Mouse (Mus musculus) left cerebral cortex, postnatal 14 days (tissue): ENCODE measurements around the gene Cmtm7. TPM values are rescaled to one million over a fixed set of nuclear protein-coding genes. Genes with fewer than 3 reads are reported as not detected.

ENCODE experiments used
- DNase-seq, 2 experiments: peaks; one replicate each; pipeline ENCODE4 v3.0.0; 2021 to 2022; ENCODE audit warnings: low spot score in 2 of 2, mixed read lengths in 1 of 2
- intact Hi-C: fragments of 180-260 bp; cut with DNase I; formaldehyde crosslinking; loops from one replicate; pipeline ENCODE4 v1.15.1; 2025
- total RNA-seq, 2 experiments: library from RNA; stranded (reverse); gene quantifications; 2 replicates each; pipeline ENCODE4 v1.2.3; 2021

Gene Cmtm7
- total RNA-seq, 2 experiments from 2014 or later, result 5.1 to 5.9 TPM

DNA sequence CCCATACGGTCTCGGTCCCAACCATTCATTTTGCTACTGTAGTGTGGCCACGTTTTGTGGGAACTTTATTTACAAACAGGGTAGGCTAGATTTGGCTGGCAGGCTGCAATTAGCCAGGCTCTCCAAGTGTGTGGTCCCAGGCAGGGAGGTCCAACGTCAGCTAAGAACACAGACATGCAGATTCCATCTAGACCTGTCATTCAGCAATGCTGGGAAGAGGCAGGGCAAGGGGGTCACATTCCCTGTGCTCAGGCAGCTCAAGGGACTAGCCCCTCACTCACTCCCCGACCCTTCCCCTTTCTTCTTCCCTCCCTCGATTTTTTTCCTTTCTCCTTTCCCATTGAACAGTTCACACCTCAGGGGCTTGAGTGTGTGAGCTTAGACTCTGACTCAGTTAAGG lies 17.2 kb upstream of the Cmtm7 start:
- no peak for DNase-seq
- intact Hi-C loops, result loop anchor here (5.0 to 10.0 kb wide), 2 partner anchors 158 to 466 kb away; no protein-coding TSS in a partner anchor

DNA sequence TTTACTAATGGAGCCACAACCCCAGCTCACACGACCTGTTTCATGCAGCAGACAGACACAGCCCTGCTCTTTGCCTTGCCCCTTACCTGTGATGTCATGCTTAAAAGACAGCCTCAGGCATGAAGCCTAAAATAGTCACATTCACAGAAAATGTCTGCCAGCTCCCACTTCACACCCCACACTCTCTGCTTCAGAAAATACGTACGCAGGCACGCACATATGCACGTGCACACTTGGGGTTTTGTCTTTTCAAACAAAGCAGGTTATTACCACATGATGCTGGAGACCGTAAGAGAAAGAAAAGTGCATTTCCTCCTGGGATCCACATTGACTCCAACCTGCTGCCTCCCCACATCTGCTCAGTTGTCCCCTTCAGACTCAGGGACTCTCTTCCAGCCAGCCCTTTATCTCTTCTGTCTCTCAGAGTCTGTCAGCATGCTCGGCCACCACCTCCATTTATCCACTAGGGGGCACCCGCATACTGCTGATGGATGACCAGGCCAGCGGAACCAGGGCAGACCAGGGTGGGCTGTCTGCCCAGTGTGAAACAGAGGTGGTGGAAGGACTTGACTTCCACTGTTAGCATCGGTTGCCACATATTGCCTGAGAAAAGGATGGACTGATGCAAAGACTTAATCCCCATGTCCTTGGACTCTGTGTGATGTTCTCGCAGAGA lies 15.8 kb upstream of the Cmtm7 start:
- intact Hi-C loops, result loop anchor here (5.0 to 10.0 kb wide), 2 partner anchors 160 to 467 kb away; no protein-coding TSS in a partner anchor
- peak; percentile 92 to 93 for DNase-seq

DNA sequence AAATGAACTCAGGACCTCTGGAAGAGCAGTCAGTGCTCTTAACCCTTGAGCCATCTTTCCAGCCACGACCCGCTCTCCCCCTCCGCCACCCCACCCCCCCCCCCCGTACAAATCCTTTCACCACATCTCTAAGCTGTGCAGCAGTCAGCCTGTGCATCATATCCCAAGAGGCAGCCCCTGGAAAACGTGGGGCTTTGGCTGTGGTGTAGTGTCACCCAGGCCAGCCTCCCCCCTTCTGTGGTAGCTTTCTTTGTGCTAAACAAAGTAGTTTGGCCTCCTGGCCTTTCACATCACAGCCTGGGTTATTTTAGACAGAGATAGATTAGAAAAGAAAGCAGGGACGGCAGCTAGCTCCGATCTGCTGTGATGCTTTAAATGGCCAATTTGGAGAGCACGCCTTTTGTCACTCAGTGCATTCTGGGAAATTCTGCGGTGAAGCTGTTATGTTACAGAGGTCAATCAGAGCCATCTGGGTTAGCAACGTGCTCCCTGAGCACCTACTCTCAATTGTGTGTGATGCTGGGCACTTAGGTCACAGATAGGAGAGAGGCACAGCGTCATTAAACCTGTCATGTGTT lies 14.9 kb upstream of the Cmtm7 start:
- no peak for DNase-seq
- intact Hi-C loops, result loop anchor here (5.0 to 10.0 kb wide), 2 partner anchors 161 to 468 kb away; no protein-coding TSS in a partner anchor

DNA sequence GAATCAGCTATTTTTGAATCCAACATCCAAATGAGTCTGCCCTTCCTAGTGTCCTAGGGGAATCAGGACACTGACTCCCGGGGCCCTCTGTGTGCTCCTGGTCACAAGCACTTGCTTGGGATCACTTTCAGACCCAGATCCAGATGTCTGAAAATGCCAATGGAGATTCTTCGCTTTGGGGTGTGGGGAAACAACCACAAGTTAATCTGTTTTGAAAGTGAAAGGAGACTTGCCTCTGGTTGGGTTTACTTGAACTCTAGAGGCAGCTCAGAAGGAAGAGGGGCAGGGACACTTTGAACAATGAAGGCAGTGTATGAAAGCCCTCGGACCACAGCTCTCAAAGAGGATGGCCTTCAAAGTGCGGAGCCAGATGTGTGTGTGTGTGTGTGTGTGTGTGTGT lies 12.8 kb upstream of the Cmtm7 start:
- DNase-seq, result no peak
- intact Hi-C loops, result loop anchor here (10.0 kb wide), 1 partner anchor 470 kb away; no protein-coding TSS in a partner anchor

DNA sequence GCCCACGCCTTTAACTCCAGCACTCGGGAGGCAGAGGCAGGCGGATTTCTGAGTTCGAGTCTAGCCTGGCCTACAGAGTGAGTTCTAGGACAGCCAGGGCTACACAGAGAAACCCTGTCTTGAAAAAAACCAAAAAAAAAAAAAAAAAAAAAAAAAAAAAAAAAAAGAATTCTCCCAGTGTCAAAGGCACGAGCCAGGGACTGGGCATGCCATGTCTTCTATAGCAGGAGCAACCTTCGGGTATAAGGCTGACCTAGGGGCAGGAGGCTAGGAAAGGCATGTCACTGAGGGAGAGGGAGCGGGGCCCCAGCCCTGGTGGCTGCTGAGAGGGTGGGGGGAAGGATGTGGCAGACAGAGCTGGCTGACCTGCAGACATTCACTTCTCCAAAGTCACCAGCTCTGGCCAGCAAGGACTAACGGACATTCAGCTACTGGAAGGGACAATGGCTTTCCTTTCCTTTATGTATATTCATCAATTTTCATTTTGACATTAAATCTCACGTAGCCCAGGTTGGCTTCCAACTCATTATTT lies 12.2 kb upstream of the Cmtm7 start:
- DNase-seq, result peak in 1 of 2 experiments; percentile 9
- intact Hi-C loops, result loop anchor here (10.0 kb wide), 1 partner anchor 471 kb away; no protein-coding TSS in a partner anchor

DNA sequence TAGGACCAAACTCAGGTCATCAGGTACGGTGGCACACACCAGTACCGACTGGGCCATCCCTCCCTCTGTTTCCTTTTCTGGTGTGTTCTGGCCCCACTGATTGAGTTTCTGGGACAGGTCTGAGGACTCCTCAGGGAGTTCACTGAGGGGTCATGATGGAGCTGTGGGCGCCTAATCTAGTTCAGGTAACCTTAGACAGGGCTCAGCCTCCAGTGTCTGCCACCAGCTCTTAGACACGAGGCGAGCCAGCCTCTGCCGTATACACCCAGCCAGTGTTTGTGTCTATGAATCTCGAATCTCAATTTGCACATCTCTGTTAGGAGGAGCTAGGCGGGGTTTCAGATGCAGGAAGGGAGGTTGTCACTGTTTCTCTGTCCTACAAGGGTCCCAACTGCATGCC lies 8.3 kb upstream of the Cmtm7 start:
- no peak for DNase-seq
- intact Hi-C loops, result loop anchor here (10.0 kb wide), 1 partner anchor 475 kb away; no protein-coding TSS in a partner anchor

DNA sequence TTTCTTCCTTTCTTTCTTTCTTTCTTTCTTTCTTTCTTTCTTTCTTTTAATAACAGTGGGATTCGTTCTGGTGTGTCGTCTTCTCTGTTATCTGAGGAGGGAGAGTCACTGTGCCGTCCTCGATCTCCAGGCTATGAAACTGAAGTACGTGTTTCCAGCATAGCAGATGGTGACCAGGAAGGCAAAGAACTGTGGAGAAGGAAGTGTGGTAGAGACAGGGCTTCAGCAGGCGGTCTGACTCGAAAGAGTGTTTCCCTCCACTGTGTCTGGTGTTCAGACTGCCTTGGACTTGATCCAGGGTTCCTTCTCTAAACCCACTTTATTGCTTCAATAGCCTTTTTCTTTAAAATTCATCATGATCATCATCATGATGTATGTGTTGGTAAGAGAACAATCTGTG lies 7.9 kb upstream of the Cmtm7 start:
- intact Hi-C loops, result no loop called here
- DNase-seq, result peak in 1 of 2 experiments; percentile 23

DNA sequence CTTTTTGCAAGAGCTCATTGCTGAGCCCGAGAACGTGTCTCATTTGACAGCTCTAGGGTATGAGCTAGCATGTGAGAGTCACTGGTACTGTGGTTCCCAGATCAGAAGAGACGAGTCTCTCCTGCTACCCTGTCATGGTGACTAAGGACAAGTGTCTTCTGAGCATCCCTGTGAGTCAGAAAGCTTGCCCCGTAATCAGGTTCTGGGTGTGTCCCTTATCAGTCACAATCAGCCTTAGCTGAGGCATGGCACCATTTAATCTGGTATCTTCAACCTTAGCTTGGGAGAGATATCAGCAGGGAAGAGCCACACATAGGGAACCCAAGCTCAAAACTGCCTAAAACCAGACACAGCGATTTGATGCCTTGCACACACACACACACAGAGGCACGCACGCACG lies 7.0 kb upstream of the Cmtm7 start:
- no peak for DNase-seq
- intact Hi-C loops, result no loop called here

DNA sequence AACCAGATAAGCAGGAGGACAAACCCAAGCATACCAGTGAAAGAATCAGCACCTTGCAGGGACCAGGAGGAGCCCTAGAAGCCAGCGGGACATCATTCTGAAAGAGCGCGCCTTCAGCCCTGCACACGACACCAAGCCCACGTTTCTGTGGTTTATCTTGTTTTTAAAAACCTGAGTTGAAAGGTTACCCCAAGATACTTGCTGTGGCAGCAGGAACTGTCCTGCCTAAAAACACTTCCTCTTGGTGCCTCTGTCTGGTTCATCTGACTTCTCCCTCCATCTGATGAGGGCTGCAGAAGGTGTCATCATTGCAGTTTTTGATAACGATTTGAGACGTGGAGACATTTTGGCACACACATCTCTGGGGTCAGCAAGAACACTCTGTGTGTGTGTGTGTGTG lies 6.1 kb upstream of the Cmtm7 start:
- intact Hi-C loops, result no loop called here

DNA sequence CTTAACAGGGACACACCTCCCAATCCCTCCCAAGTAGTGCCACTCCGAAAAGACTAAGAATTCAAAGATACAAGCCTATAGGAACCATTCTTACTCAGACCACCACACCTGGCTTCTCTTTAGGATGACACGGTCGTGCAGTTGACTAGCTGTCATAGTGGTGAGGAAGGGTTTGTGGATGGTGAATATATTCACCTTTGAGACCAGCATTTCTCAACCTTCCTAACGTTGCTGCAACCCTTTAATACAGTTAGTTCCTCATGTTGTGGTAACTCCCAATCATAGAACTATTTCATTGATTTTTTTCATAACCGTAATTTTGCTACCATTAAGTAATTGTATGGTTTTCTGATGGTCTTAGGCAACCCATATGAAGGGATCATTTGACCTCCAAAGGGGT lies 5.5 kb upstream of the Cmtm7 start:
- DNase-seq, result no peak
- intact Hi-C loops, result no loop called here

More for the DNA sequence above, 6.1 kb upstream of the Cmtm7 start:
- DNase-seq, result no peak

DNA sequence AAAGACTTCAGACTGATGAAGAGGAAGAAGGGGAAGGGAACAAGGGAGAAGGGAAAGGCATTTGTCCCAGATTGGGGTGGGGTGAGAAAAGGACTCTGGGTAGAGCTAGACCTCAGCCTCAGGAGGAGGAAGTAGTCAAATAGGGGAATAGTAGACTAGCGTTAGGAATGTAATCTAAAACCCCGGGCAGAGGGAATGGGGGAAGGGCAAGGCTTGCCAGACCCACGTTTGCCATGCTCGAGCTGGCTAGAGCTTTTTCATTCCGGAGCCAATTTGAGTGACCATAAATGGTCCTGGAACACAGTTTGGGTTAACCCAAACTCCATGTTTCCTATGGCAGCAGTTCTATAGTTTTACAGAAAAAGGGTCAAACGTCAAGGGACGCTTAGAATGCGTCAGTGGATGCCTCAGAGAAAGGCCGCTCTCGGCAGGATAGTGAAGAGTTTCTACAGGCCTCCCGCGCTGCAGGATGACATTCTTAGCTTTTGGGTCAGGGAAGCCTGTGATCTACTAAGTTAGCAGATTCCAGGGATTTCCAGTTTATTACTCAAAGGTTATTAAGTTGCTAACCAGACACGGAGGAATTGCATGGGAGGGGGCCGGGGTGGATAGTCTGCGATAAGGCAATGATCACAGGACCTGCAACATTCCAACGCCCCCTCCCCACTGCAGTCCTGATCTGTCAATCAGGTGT lies 3.9 kb upstream of the Cmtm7 start:
- DNase-seq, result no peak
- intact Hi-C loops, result no loop called here

DNA sequence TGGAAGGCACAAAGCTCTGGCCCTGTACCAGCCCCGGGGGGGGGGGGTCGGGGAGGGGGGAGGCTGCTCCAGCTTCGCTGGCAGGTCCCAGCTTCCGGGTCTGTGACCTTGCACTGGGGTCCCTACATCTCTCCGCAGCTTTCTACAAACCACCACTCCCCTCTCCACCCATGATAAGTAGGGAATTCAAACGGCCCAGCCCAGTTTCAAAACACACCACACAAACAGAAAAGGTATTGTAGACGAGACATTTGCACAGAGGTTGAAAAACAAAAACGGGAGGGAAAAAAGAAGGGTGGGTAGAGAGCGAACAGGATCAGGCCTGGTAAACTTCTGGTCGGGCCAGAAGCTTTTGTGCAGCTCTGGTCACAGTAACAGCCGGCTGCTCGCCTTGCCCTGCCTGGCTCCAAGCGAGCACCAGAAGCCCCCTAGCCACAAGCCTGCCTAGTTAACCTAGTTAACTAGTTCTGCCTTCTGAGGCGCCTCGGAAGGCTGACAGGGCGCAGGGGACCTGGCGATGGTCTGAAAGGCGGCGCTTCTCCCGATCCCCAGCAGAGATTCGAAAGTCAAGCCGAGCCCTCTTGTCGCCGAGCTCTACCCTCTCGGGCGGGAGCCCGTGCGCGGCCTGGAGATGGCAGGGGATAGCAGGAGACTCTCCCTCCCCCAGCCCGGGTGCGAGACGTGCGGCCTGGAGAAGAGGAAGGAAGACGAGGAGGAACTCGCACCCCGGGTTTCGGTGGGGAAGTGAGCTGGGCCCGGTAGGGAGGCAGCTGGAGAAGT lies 720 bp downstream of the Cmtm7 start:
- DNase-seq, result peak in 1 of 2 experiments; percentile 47
- intact Hi-C loops, result no loop called here

DNA sequence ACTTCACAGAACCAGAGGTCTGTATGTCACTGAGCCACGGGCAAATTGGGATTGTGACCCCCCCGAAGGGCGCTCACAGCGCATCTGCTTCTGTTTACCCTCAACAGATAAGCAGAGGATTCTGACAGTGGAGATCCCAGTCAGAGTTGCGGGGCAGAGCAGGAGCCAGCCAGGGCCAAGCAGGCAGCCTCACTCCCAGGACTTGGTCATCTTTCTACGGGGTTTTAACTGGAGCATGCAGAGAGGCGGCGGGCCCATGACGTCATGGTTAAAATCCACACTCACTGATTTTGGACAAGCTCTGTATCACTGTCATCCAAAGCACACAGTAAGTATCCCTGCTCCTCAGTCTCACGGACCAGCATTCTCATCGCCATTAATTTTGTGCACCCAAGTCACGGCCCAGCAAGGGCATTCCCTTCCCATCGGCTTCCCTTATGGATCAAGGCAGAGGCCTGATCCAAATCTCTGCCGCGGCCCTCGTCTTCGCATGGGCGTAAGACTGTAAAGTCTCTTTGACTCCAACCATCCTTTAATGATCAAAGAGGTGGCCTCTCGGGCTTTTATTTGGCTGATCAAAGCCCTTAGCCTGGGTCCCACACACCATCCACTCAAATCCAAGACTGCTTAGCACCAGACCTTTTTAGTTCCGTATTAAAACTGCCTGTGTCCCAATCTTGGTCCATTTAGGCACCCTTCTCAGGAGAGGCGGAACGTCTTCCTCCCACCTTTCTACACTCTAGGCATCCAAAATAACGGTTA lies 1.5 kb downstream of the Cmtm7 start:
- intact Hi-C loops, result no loop called here
- no peak for DNase-seq

DNA sequence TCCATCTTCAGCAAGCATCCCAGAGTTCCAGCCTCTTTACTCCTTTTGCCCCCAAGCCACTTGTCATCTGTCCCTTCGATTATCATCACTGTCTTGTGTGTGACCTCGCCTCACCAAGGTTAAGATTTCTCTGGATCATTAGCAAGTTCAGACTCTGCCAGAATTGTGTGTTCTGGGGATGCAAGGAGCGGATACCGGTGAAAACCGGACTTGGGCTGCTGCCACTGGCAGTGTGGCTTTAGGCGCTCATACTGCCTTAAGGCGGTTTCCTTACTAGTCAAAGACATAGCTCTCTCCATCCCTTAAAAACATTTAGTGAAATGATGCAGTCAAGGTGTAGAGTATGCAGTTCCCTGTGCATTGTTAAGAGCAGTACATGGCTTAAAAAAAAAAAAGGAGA lies 2.8 kb downstream of the Cmtm7 start:
- DNase-seq, result no peak
- intact Hi-C loops, result no loop called here

DNA sequence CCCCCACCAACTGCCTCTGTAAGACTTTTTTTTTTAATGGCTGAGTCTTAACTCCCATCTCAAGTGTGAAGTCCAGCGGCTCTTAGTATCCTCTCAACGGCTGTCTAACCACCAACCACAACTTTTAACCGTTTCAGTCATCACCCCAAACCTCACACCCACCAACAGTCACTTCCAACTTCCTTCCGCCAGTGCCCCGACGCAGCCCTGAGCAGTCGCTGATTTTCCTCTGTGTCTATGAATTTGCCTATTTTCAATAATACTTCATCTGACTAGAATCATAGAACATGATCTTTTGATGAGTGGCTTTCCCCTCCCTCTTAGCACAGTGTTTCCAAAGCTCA lies 3.6 kb downstream of the Cmtm7 start:
- intact Hi-C loops, result no loop called here
- DNase-seq, result no peak

DNA sequence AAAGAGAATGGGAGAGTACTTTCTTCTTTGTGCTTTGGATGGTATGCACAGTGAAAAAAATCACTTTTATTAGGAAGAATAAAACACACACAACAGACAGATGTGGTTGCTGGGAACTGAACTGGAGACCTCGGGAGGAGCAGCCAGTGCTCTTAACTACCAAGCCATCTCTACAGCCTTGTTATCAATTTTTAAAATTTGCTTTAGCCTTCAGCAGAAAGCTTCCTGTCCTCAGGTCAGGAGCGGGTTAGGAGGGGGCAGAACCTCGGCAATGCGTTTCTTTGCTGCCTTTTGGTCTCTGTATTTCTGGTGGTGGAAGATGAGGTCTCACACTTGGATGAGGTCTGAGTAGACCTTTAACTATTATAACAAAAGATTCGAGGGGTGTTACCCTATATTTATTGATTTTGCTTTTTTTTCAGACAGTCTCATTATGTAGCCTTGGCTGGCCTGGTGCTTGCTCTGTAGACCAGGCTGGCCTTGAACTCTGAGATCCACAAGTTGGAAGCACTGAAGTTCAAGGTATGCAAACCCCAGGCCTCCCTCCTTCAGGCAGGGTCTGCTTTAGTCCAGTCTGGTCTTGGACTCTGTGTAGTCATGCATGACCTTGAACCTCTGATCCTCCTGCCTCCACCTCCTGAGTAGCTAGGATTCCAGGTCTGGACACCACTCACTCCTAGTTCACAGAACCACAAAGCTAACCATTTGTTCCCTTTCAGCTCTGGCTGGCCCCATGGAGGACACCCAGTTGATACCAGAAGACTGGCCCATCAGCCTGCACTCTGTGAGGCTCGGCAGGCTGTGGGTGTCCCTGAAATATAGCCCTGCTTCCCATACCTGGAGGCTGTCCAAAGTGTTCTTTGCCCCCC lies 4.2 kb downstream of the Cmtm7 start:
- intact Hi-C loops, result no loop called here
- DNase-seq, result no peak

DNA sequence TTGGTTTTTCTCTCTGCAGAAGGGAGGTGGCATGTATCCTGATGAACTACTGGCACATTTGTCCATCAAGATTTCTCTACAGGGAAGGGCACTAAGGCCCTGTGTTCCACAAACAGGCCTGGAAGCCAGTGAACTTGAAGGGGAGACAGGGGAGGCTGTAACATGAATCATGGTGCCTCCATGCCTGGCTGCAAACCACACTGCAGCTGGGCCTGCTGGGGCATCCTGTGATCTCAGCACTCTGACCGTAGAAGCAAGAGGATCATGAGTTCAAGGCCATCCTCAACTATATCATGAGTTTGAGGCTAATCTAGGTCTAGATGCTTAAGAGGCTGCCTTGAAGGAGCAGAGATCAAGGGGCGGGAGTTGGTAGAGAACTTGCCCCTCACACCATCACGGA lies 5.3 kb downstream of the Cmtm7 start:
- no peak for DNase-seq
- intact Hi-C loops, result no loop called here

DNA sequence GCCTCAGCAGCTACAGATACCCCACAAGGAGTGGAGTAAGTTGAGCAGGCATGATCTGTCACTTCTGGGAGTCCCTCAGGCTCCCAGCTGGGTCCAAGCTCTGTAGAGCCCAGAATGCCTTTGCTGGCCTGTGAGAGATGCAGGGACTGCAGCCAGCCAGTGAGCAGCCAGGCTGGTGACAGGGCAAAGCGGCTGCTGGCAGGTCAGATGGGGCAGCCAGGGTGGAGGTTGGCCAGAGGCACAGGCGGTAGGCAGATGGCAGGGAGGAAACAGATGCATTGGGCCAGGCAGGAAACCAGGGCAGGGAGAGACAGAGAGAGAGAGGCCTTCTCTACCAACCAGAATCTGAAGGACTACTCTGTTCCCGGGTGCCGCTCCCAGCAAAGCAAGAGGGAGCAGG lies 6.4 kb downstream of the Cmtm7 start:
- peak; percentile 41 to 43 for DNase-seq
- intact Hi-C loops, result no loop called here
